Mouse (Mus musculus) embryonic facial prominence, embryonic 11.5 days (tissue): ENCODE data around the gene Tnip1. TPM values are rescaled to one million over a fixed set of nuclear protein-coding genes. Genes with fewer than 3 reads are reported as not detected.
A peak's percentile ranks its signal among the peaks of the same experiment; 100 is the strongest.

Source experiments
- ATAC-seq: fragments of 200-750 bp; cut with Nextera tagmentation; replicated peaks from 2 replicates; pipeline ENCODE4 v1.8.0; 2017; ENCODE audit warnings: low read depth; ENCODE audit not compliant: insufficient number of reproducible peaks, low FRiP score, low TSS enrichment
- DNase-seq: peaks from one replicate; pipeline ENCODE4 v3.0.0-alpha.2; 2015; ENCODE audit warnings: low spot score
- H3K27ac ChIP-seq: fragments of 300-500 bp; sonication (generic); replicated peaks from 2 replicates; pipeline ENCODE4 v1.5.1; 2014; ENCODE audit warnings: mild to moderate bottlenecking, low read depth, low read length, control low read depth
- H3K27me3 ChIP-seq: fragments of 300-500 bp; sonication (generic); 2 replicates; pipeline ENCODE4 v1.6.1; 2014; ENCODE audit warnings: mild to moderate bottlenecking, low read length, moderate library complexity, mixed read lengths; ENCODE audit not compliant: control insufficient read depth, insufficient read depth
- H3K36me3 ChIP-seq: fragments of 300-500 bp; sonication (generic); replicated peaks from 2 replicates; pipeline ENCODE4 v1.6.1; 2014; ENCODE audit warnings: low read depth, mild to moderate bottlenecking, low read length, moderate library complexity, mixed read lengths; ENCODE audit not compliant: control insufficient read depth, insufficient read depth
- H3K4me1 ChIP-seq: fragments of 300-500 bp; sonication (generic); 2 replicates; pipeline ENCODE4 v1.6.1; 2014; ENCODE audit warnings: low read length, mixed read lengths; ENCODE audit not compliant: control insufficient read depth, insufficient read depth
- H3K4me2 ChIP-seq: fragments of 300-500 bp; sonication (generic); 2 replicates; pipeline ENCODE4 v1.6.1; 2014; ENCODE audit warnings: low read depth, mild to moderate bottlenecking, control low read depth, low read length, moderate library complexity
- H3K4me3 ChIP-seq: fragments of 300-500 bp; sonication (generic); 2 replicates; pipeline ENCODE4 v1.5.1; 2014; ENCODE audit warnings: low read depth, low read length, control low read depth
- H3K9ac ChIP-seq: fragments of 300-500 bp; sonication (generic); replicated peaks from 2 replicates; pipeline ENCODE4 v1.6.1; 2014; ENCODE audit warnings: mild to moderate bottlenecking, control low read depth, low read length
- H3K9me3 ChIP-seq: fragments of 300-500 bp; sonication (generic); replicated peaks from 2 replicates; pipeline ENCODE4 v1.6.1; 2016; ENCODE audit warnings: mild to moderate bottlenecking, low read length, inconsistent platforms, mixed read lengths; ENCODE audit not compliant: control insufficient read depth
- WGBS: fragments of 180-500 bp; shearing (Covaris S2); extraction: QIAGEN DNeasy Blood & Tissue Kit; methylation state at CpG from one replicate; pipeline ENCODE4 v1.1.7; 2014; 5-methylcytosine and 5-hydroxymethylcytosine counted together
- polyA plus RNA-seq: library from polyadenylated mRNA; unstranded; fragments of >200 nt; fragmentation: Nextera tagmentation; extraction: Ambion mirVana; gene quantifications from 2 replicates; pipeline ENCODE4 v1.2.1, GENCODE M21; 2014

The Tnip1 gene
- polyA plus RNA-seq, 1 experiment from 2014 or later = 9.1 TPM

DNA sequence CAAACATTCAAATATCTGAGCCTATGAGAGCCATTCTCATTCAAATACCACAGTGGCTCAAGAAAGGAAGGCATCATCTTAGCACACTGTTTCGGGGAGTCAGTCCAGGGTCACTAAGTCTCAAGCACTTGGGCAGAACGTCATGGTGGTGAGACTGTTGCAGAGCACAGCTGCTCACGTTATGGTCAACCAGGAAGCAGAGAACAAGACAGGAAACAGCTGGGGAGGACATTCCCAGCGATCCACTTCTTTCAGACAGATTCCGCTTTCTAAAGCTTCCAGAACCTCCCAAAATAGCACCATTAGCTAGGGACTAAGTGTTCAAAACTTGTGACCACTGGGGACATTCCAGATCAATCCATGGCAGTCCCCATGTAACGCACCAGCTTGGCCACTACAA lies 74.8 kb downstream of the Tnip1 start:
- H3K4me2 ChIP-seq = no peak overlapping the region
- no peak for DNase-seq

DNA sequence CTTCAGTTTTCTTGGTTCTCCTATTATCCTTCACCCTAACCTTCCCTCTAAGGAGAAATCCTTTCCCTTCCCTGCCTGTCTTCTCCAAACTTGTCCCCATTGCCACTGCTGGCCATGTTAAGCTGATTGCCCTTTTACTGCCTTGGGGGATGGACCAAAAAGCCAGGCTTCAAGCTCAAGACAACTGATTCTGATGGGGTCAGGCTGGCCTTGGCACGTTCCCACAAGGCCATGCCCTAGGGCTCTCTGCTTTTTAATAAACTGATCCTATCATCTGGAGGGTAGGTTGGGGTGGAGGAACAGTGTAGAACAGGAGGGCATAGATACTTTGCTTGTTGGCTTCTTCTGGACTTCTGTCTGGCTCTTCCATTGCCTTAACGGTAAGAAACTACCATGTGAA lies 77.3 kb downstream of the Tnip1 start:
- Histone ChIP-seq H3K9ac (no peak overlapping the region), H3K27ac (no peak overlapping the region), H3K4me3 (no peak overlapping the region), H3K4me1 (no peaks in the 10 kb centered on the region; the same call in 1 of the 2 replicates), H3K36me3 (no peaks in the 10 kb centered on the region), H3K27me3 (no peaks in the 10 kb centered on the region), H3K4me2 (no peak overlapping the region), H3K9me3 (no peaks in the 10 kb centered on the region)
- WGBS = 80% methylated on average over 2 of the region's 2 CpGs
- ATAC-seq = no peak
- DNase-seq = no peak

More for the DNA sequence above, 74.8 kb downstream of the Tnip1 start:
- Histone ChIP-seq H3K9me3 (no peaks in the 10 kb centered on the region), H3K27ac (no peak overlapping the region), H3K27me3 (no peaks in the 10 kb centered on the region), H3K4me1 (no peaks in the 10 kb centered on the region; the same call in 1 of the 2 replicates), H3K4me3 (no peak overlapping the region), H3K9ac (no peak overlapping the region), H3K36me3 (no peaks in the 10 kb centered on the region)
- no peak for ATAC-seq
- WGBS = 83% methylated on average over 6 of the region's 6 CpGs

DNA sequence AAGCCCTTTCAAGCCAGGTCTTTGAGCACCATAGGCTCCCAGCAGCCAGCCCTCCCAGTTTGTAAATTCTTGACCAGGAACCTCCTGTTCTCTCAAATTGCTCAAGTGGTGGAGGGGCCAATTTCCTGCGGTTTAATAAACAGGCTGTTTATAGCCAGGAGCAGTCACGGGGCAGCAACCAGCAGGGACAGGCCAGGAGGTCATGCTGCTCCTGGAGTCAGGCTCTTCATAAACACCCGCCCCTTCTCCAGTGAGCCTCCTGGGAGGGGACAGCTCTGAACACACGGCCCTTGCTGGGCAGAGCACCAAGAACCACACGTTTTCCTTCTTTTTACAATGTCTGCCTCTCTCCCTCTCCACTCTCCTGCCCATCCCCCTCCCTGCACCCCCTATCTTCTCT lies 77.8 kb downstream of the Tnip1 start:
- Histone ChIP-seq H3K36me3 (no peaks in the 10 kb centered on the region), H3K9ac (no peak overlapping the region), H3K9me3 (no peaks in the 10 kb centered on the region), H3K4me2 (no peak overlapping the region), H3K27ac (no peak overlapping the region), H3K4me1 (no peaks in the 10 kb centered on the region; the same call in 1 of the 2 replicates), H3K27me3 (no peaks in the 10 kb centered on the region), H3K4me3 (no peak overlapping the region)
- ATAC-seq (no peak), DNase-seq (no peak)
- 21% methylated on average over 5 of the region's 5 CpGs for WGBS

DNA sequence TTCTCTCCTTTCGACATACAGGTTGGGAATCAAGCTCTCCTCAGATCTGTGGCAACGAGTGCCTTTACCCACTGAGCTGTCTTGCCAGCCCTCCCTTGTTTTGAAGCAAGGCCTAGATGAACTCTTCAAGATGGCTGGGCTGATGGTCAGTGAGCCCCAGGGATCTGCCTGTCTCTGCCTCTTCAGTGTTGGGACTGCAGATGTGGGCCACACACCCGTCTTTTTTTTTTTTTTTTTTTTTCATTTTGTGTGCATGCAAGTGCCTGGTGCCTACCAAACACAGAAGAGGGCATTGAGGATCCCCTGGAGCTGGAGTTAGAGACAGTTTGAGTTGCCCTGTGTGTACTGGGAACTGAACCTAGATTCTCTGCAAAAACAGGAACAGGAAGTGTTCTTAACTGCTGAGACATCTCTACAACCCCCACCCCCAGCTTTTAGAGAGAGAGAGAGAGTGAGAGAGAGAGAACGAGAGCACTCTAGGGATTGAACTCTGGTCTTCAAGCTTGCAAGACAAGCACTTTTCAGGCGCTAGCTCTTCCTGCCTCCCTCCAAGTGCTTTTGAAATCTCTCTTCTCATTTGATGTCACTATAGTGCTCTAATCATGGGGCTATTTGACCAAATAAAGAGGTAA lies 78.4 kb downstream of the Tnip1 start:
- 75% methylated on average over 5 of the region's 5 CpGs for WGBS
- DNase-seq (no peak), ATAC-seq (no peak)
- Histone ChIP-seq H3K27me3 (no peaks in the 10 kb centered on the region), H3K4me1 (no peaks in the 10 kb centered on the region; the same call in 1 of the 2 replicates), H3K4me2 (no peak overlapping the region), H3K4me3 (no peak overlapping the region), H3K36me3 (no peaks in the 10 kb centered on the region), H3K9ac (no peak overlapping the region), H3K27ac (no peak overlapping the region), H3K9me3 (no peaks in the 10 kb centered on the region)

DNA sequence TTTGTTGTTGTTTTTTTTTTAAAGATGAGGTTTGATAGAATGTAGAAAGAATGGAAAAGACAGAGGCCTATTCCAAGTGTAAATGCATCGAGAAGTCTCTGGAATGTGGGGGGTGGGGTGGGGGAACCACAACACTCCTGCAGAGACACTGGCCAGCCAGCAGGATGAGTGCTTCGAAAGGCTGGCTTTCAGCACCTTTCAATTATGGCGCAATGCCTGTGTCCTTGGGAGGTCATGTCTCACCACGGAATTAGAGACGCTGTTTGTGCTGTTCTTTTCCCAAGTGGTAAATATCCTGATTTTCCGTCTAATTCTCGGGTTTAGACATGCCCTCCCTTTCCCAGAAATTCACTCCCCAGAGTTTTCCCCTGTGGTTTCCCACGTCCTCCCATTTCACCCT lies 80.0 kb downstream of the Tnip1 start:
- no peak for DNase-seq
- Histone ChIP-seq H3K36me3 (no peaks in the 10 kb centered on the region), H3K9me3 (no peaks in the 10 kb centered on the region), H3K4me2 (no peak overlapping the region), H3K27me3 (no peaks in the 10 kb centered on the region), H3K9ac (no peak overlapping the region), H3K4me3 (no peak overlapping the region), H3K27ac (no peak overlapping the region), H3K4me1 (no peaks in the 10 kb centered on the region; the same call in 1 of the 2 replicates)
- 30% methylated on average over 8 of the region's 8 CpGs for WGBS
- no peak for ATAC-seq

DNA sequence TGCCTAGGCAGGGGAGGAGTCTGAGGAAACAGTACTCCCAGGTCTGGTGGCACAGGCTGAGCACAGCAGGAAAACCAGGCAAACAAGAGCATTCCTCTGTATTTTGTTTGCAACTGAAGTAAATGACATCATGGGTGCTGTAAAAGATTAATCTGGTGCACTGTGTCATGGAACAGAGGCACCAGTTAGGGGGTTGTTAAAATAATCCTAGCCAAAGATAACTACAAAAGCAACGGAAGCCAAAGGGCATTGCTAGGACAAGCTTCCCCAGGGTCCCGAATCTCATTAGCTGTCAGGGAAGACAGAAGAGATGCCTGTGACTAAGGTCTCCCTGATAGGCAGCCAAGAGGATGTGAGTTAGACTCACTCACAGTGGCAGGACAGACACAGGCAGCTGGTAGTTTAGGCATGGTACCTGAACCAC lies 81.7 kb downstream of the Tnip1 start:
- WGBS = 11% methylated on average over 2 of the region's 2 CpGs
- no peak overlapping the region for H3K4me3 ChIP-seq
- no peak overlapping the region for H3K4me2 ChIP-seq
- no peak overlapping the region for H3K27ac ChIP-seq
- no peaks in the 10 kb centered on the region for H3K36me3 ChIP-seq
- H3K4me1 ChIP-seq = no peaks in the 10 kb centered on the region; the same call in 1 of the 2 replicates
- ATAC-seq (no peak), DNase-seq (no peak)
- H3K27me3 ChIP-seq = no peaks in the 10 kb centered on the region
- no peaks in the 10 kb centered on the region for H3K9me3 ChIP-seq
- H3K9ac ChIP-seq = no peak overlapping the region

DNA sequence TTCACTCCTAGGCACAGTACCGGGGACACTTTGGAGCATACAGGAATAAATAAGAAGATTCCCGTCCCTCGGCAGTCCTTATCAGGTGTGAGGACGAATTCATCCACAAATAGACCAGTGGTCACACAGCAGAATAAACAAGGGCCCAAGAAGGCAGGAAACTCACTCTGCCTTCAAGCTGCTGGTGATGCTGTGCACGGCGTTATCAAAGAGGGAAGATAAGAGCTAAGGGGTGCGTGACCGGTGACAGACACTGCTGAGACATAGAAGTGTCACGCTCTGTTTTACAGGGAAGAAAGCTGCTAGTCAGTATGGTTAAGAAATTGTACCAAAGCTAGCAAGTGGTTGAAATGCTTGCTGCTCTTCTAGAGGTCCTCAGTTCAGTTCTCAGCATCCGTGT lies 82.8 kb downstream of the Tnip1 start:
- H3K4me2 ChIP-seq = no peak overlapping the region
- no peaks in the 10 kb centered on the region; the same call in 1 of the 2 replicates for H3K4me1 ChIP-seq
- no peak overlapping the region for H3K4me3 ChIP-seq
- H3K27me3 ChIP-seq = no peaks in the 10 kb centered on the region
- no peak overlapping the region for H3K9ac ChIP-seq
- ATAC-seq (no peak), DNase-seq (no peak)
- no peaks in the 10 kb centered on the region for H3K36me3 ChIP-seq
- no peaks in the 10 kb centered on the region for H3K9me3 ChIP-seq
- 80% methylated on average over 10 of the region's 10 CpGs for WGBS
- no peak overlapping the region for H3K27ac ChIP-seq

DNA sequence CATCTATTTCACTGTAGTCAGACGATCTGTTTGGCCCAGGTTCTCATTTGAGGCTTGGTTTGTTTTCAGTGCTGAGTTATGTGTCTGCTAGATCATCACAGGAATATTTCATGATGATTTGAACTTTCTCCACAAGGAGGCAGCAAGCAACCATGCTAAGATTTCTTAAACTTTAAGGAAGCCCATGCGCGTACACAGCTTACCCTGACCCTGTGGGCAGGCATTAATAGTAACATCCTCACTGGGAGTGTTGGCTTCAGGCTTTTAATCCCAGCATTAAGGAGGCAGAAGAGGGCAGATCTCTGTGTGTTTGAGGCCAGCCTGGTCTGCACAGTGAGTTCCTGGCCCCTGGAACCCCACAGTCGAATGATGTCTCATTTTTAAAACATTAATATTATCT lies 83.3 kb downstream of the Tnip1 start:
- DNase-seq = peak; percentile 84

More for the DNA sequence above, 83.3 kb downstream of the Tnip1 start:
- no peak overlapping the region for H3K27ac ChIP-seq
- no peaks in the 10 kb centered on the region for H3K4me1 ChIP-seq
- no peak for ATAC-seq
- H3K36me3 ChIP-seq = no peaks in the 10 kb centered on the region
- no peaks in the 10 kb centered on the region for H3K9me3 ChIP-seq
- no peaks in the 10 kb centered on the region for H3K27me3 ChIP-seq
- 32% methylated on average over 4 of the region's 4 CpGs for WGBS
- H3K9ac ChIP-seq = no peak overlapping the region
- H3K4me2 ChIP-seq = no peak overlapping the region
- H3K4me3 ChIP-seq = no peak overlapping the region
